Mouse (Mus musculus) cerebellum, adult 2 months (tissue): ENCODE data around the gene Ppp4r1.

Experiments used
- CTCF ChIP-seq: fragments of 200-500 bp; IDR thresholded peaks from 2 replicates; pipeline ENCODE4 v1.5.1; 2011; ENCODE audit warnings: low read depth, mild to moderate bottlenecking, control low read depth, low read length, moderate library complexity, borderline replicate concordance; ENCODE audit not compliant: insufficient read depth
- POLR2A ChIP-seq: fragments of 200-500 bp; IDR thresholded peaks from 2 replicates; pipeline ENCODE4 v1.6.1; 2011; ENCODE audit warnings: low read length, control low read depth, borderline replicate concordance; ENCODE audit not compliant: insufficient read depth

- TF ChIP-seq CTCF (no peak), POLR2A (no peak)
These were observed 101.8 kb downstream of the Ppp4r1 start for GRCm38 (mm10) chr17:65884061-65884669.
